Mouse (Mus musculus): ENCODE measurements around the gene Olfr195.
"Not testable (repeated sequence)": the region's sequence is repeated elsewhere in the genome, so short reads cannot be mapped to it uniquely, and the experiment has no call there.

Gene Olfr195

DNA sequence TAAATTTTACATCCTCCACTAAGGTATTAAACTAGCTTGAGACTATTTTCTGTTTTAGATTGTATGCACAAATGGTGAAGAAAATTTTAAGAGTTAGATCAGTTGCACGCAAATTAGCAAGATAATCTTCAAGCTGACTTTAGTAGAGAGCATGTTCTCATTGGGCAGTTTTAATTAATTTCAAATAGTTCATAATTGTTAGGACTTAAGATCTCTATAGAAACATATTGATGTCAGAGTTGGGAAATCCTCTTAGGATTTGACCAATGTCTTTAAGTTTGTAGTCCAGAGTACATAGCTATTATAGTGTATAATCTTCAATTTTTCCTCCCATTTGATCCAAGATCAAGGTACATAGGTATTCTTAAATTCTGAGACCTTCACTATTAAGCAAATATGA lies at the start of gene Olfr195:
Olfr195 (plus strand) TSS at position 301 of the 400 bp plus-strand sequence.
- no peak for DNase-seq (ENCODE audit: low read depth)

DNA sequence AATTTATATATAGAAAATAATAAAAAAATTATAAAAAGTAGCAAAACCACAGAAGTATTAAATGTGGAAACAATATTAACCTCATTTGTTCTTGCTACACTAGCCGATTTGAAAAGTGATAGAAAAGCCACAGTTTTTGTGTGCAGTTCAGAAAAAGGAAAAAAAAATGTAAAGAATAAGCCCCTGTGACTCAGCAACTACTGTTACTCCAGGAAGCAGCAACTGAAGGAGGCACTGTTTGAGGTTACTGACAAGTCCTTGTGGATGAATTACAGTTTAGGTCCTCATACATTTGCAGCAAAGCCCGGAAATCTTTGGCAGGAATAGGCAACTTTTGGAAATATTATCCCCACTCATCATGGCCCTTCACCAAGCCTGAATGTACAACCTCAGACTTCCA lies 41.5 kb upstream of the Olfr195 start:
- DNase-seq (ENCODE audit: low read depth): no peak

DNA sequence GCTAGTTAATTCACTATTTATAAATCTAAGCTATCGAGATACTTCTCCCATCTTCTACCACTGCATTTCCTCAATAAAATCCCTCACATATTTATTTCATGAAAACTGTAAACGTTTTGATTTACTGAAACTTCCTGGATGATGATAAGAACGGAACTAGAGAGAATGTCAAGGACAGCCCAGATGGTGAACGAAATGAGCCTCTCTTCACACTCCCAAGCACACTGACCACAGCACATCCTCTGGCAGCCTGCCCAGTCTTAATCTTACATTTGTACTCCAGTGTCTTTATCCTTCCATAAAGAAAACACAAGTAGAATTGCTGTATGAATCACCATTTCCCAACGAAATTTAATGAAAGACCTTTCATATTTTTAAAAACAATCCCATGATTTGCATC lies 38.3 kb upstream of the Olfr195 start:
- not testable (repeated sequence) for DNase-seq (ENCODE audit: low read depth)

DNA sequence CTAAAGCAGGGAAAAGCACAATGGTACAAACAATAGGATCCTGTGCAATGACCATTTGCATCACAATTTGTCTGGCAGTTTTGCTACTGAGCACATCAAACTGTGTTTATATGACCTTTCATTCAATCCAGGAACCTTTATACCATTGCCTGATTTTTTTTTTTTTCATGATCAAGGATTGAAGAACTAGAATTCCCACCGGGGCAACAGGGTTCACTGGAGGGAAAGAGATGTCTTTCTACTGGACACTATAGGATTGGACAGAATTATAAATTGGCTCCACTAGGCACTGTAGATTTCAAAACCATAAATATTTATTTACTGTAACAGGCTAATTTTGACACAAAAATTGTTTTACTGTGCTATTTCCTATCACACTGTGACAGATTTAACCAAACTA lies 35.1 kb upstream of the Olfr195 start, which contains the start of gene Olfr193:
Olfr193 (minus strand) TSS at position 101 of the 400 bp plus-strand sequence.
- no peak for DNase-seq (ENCODE audit: low read depth)

DNA sequence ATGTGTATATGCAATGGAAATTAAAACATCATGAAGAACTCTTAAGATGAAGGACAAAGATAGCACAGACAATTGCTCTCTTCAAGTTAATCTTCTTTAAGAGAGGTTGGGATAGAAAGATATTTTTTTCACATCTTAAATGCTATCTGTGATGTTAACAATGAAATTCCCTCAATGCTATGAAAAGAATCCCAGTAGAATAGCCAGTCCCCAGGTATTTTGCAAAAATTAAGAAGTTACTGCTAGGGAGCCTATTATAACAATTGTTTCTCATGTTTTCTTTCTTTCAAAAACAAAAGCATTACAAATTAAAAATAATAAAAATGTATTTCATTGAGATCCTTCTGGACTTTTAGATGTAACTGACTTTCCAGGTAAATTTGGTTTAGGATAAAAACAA lies 25.9 kb upstream of the Olfr195 start, which contains the start of gene Olfr194:
Olfr194 (minus strand) TSS at position 101 of the 400 bp plus-strand sequence.
- DNase-seq (ENCODE audit: low read depth): no peak

DNA sequence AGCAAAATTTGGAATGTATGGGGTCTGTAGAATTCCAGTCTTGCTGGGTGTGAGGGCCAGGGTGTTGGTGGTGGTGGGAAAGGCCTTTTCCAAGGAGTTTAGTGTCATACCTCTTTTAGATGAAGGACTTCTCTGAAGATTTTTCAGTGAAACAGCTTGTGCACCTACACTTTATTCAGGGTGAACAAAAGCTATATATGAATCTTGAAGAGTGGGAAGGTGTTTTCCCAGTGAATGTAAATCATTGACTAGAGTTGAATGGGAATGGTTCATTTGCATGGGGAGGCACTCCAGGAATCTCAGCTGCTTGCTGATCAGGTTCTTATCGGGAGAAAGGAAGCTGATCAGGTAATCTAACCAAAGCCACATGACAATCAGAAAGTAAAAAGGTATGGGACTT lies 16.1 kb upstream of the Olfr195 start:
- no peak for DNase-seq (ENCODE audit: low read depth)

DNA sequence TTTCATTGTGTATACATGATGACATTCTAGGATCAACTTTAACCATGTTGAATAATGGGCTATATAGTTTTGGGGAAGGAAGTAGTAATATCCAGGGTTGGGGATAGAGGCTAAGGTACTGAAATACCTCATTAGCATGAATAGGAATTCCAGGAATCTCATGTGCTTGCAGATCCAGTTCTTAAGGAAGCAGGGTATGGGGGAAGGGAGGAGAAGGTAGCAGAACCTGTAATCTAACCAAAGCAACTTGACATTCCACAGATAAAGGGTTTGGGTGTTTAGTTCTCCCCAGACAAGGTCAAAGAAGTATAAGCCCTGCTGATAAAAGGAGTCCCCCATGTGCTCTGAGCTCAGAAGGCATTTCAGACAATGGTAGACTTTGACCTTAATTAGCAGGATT lies 5.7 kb upstream of the Olfr195 start:
- no peak for DNase-seq (ENCODE audit: low read depth)

DNA sequence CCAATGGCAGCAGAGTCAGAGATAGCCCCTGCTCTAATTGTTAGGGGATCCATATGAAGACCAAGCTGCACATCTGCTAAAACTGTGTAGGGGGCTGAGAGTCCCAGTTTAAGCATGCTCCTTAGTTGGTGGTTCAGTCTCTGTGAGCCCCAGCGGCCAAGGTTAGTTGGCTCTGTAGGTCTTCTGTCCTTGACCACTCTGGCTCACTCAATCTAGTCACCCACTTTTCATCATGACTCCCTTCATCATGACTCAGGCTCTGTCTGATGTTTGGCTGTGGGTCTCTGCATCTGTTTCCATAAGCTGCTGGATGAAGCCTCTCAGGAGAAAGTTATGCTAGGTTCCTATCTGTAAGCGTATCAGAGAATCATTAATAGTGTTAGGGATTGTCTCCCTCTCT lies 5.2 kb downstream of the Olfr195 start:
- no peak for DNase-seq (ENCODE audit: low read depth)

DNA sequence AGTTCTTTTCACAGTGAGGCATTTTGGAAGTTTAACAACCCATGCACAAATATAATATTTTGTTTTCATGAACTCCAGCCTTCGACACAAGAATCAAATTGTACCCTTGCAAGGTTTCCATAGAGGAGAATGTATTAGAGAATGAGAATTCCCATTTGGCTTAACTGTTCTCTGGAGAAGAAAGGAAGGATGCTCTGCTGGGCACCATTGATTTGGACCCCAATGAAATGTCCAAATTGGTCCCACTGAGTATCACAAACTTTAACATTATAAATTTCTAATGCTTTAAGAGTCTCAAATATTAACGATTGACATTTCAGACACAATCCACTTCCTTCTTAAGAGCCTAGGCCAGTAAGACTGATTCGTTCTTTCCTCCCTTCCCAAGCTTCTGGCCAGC lies 23.5 kb downstream of the Olfr195 start, which contains the start of gene Olfr196:
Olfr196 (minus strand) TSS at position 101 of the 400 bp plus-strand sequence.
- DNase-seq (ENCODE audit: low read depth): no peak

Measured in c-Kit-positive CD71-positive TER-119-negative erythroid progenitor cells, embryonic 14.5 days (primary cell).